Mouse (Mus musculus) stomach, postnatal 0 days (tissue): Measurements from ENCODE around the gene Ick. TPM values are rescaled to one million over a fixed set of nuclear protein-coding genes. Genes with fewer than 3 reads are reported as not detected.
"Not testable (repeated sequence)": the region's sequence is repeated elsewhere in the genome, so short reads cannot be mapped to it uniquely, and the experiment has no call there.

Experiments
- ATAC-seq: fragments of 200-750 bp; cut with Nextera tagmentation; 2 replicates; pipeline ENCODE4 v1.8.0; 2017; ENCODE audit not compliant: low FRiP score, low TSS enrichment
- DNase-seq: peaks from one replicate; pipeline ENCODE4 v3.0.0-alpha.2; 2016; ENCODE audit warnings: low spot score
- H3K27ac ChIP-seq: fragments of 300-500 bp; sonication (generic); replicated peaks from 2 replicates; pipeline ENCODE4 v1.5.1; 2014; ENCODE audit warnings: mild to moderate bottlenecking, control low read depth
- H3K27me3 ChIP-seq: fragments of 300-500 bp; sonication (generic); 2 replicates; pipeline ENCODE4 v1.6.1; 2014; ENCODE audit warnings: low read length; ENCODE audit not compliant: control insufficient read depth, insufficient read depth
- H3K36me3 ChIP-seq: fragments of 300-500 bp; sonication (generic); 2 replicates; pipeline ENCODE4 v1.6.1; 2014; ENCODE audit warnings: low read length, mixed read lengths; ENCODE audit not compliant: control insufficient read depth, insufficient read depth
- H3K4me1 ChIP-seq: fragments of 300-500 bp; sonication (generic); replicated peaks from 2 replicates; pipeline ENCODE4 v1.6.1; 2014; ENCODE audit warnings: antibody characterized with exemption; ENCODE audit not compliant: control insufficient read depth, insufficient read depth
- H3K4me2 ChIP-seq: fragments of 300-500 bp; sonication (generic); replicated peaks from 2 replicates; pipeline ENCODE4 v1.6.1; 2014; ENCODE audit warnings: low read depth, mild to moderate bottlenecking, control low read depth, moderate library complexity
- H3K4me3 ChIP-seq: fragments of 300-500 bp; sonication (generic); 2 replicates; pipeline ENCODE4 v1.5.1; 2014; ENCODE audit warnings: low read depth, low read length, control low read depth
- H3K9ac ChIP-seq: fragments of 300-500 bp; sonication (generic); 2 replicates; pipeline ENCODE4 v1.6.1; 2014; ENCODE audit warnings: mild to moderate bottlenecking, low read length, control low read depth, mixed read lengths
- H3K9me3 ChIP-seq: fragments of 300-500 bp; sonication (generic); 2 replicates; pipeline ENCODE4 v1.6.1; 2016; ENCODE audit warnings: low read length; ENCODE audit not compliant: control insufficient read depth
- CTCF ChIP-seq: IDR thresholded peaks from 2 replicates; pipeline ENCODE4 v1.5.1; 2016; ENCODE audit warnings: antibody characterized with exemption, low read depth, mild to moderate bottlenecking, moderate library complexity
- EP300 ChIP-seq: optimal IDR thresholded peaks from 2 replicates; pipeline ENCODE3; 2016; ENCODE audit warnings: antibody characterized with exemption
- WGBS: fragments of 180-500 bp; shearing (Covaris S2); extraction: QIAGEN DNeasy Blood & Tissue Kit; methylation state at CpG from one replicate; pipeline ENCODE4 v1.1.7; 2014; 5-methylcytosine and 5-hydroxymethylcytosine counted together
- polyA plus RNA-seq: library from polyadenylated mRNA; unstranded; fragments of >200 nt; fragmentation: Nextera tagmentation; extraction: Ambion mirVana; gene quantifications from 2 replicates; pipeline ENCODE4 v1.2.1, GENCODE M21; 2015

Gene Ick
- polyA plus RNA-seq, 1 experiment from 2014 or later: 28.5 TPM

- H3K27me3 ChIP-seq: no peaks in the 10 kb centered on the region
- no peak overlapping the region for H3K27ac ChIP-seq
- no peak overlapping the region for H3K9ac ChIP-seq
- peaks cover 9% of the 10 kb centered on the region for H3K36me3 ChIP-seq
- WGBS: 96% methylated on average over 6 of the region's 6 CpGs
- no peaks in the 10 kb centered on the region for H3K4me1 ChIP-seq
- no peaks in the 10 kb centered on the region for H3K9me3 ChIP-seq
- H3K4me3 ChIP-seq: no peak overlapping the region
- TF ChIP-seq EP300 (no peak), CTCF (peak; percentile 51)
- no peak overlapping the region for H3K4me2 ChIP-seq
- no peak for ATAC-seq
- no peak for DNase-seq
Observed at GRCm38 (mm10) chr9:78168864-78169263, 59.9 kb downstream of the Ick start.

GRCm38 (mm10) chr9:78174016-78174415 is 65.0 kb downstream of the Ick start:
- H3K4me2 ChIP-seq: no peak overlapping the region
- H3K27me3 ChIP-seq: no peaks in the 10 kb centered on the region
- DNase-seq (no peak), ATAC-seq (no peak)
- no peak overlapping the region for H3K27ac ChIP-seq
- no peaks in the 10 kb centered on the region for H3K36me3 ChIP-seq
- WGBS: 59% methylated on average over 1 of the region's 1 CpGs
- H3K4me1 ChIP-seq: no peaks in the 10 kb centered on the region
- no peak for TF ChIP-seq EP300
- TF ChIP-seq CTCF: no peak
- no peak overlapping the region for H3K9ac ChIP-seq
- no peak overlapping the region for H3K4me3 ChIP-seq
- no peaks in the 10 kb centered on the region for H3K9me3 ChIP-seq

- DNase-seq, H3K36me3 ChIP-seq, H3K9ac ChIP-seq, H3K27me3 ChIP-seq, H3K9me3 ChIP-seq, H3K4me1 ChIP-seq, H3K4me2 ChIP-seq, H3K4me3 ChIP-seq, ATAC-seq: not testable (repeated sequence)
- 27% methylated on average over 3 of the region's 3 CpGs for WGBS
- H3K27ac ChIP-seq: peak overlapping the region; percentile 97
Observed at GRCm38 (mm10) chr9:78174925-78175276, 65.9 kb downstream of the Ick start.

- WGBS: under 1% methylated on average over 49 of the region's 58 CpGs
Observed at GRCm38 (mm10) chr9:78175277-78176200, 66.5 kb downstream of the Ick start.

GRCm38 (mm10) chr9:78176201-78176727 is 67.3 kb downstream of the Ick start:
- peak; percentile 82 for TF ChIP-seq CTCF
- no peak for TF ChIP-seq EP300
- Histone ChIP-seq H3K36me3 (no peaks in the 10 kb centered on the region), H3K4me2 (peak overlapping the region; percentile 55), H3K9me3 (no peaks in the 10 kb centered on the region), H3K27me3 (no peaks in the 10 kb centered on the region), H3K9ac (peak overlapping the region; percentile 79), H3K4me1 (no peaks in the 10 kb centered on the region), H3K27ac (peak overlapping the region; percentile 97), H3K4me3 (peak overlapping the region; percentile 54)
- ATAC-seq (peak; percentile 70), DNase-seq (peak; percentile 75)
- WGBS: under 1% methylated on average over 22 of the region's 22 CpGs

More at GRCm38 (mm10) chr9:78175277-78176200, 66.5 kb downstream of the Ick start:
- TF ChIP-seq CTCF: no peak
- no peak for TF ChIP-seq EP300
- peak overlapping the region; percentile 54 for H3K4me3 ChIP-seq
- peak overlapping the region; percentile 97 for H3K27ac ChIP-seq
- H3K9me3 ChIP-seq: no peaks in the 10 kb centered on the region
- DNase-seq: peak; percentile 96
- no peaks in the 10 kb centered on the region for H3K36me3 ChIP-seq
- peak; percentile 95 for ATAC-seq
- H3K27me3 ChIP-seq: no peaks in the 10 kb centered on the region
- H3K4me1 ChIP-seq: no peaks in the 10 kb centered on the region
- H3K9ac ChIP-seq: peak overlapping the region; percentile 79
- peak overlapping the region; percentile 55 for H3K4me2 ChIP-seq

- H3K4me3 ChIP-seq: peak overlapping the region; percentile 54
- H3K9me3 ChIP-seq: no peaks in the 10 kb centered on the region
- no peaks in the 10 kb centered on the region for H3K4me1 ChIP-seq
- peak overlapping the region; percentile 79 for H3K9ac ChIP-seq
- H3K4me2 ChIP-seq: peak overlapping the region; percentile 55
- H3K27me3 ChIP-seq: no peaks in the 10 kb centered on the region
- WGBS: 8% methylated on average over 7 of the region's 7 CpGs
- peak; percentile 75 for ATAC-seq
- DNase-seq: peak; percentile 55
- TF ChIP-seq EP300 (no peak), CTCF (no peak)
- no peaks in the 10 kb centered on the region for H3K36me3 ChIP-seq
- H3K27ac ChIP-seq: peak overlapping the region; percentile 97
Observed at GRCm38 (mm10) chr9:78176831-78177230, 67.8 kb downstream of the Ick start.
